8 mouse cellular contexts compared by ENCODE assay signal in the genomic region with DNA sequence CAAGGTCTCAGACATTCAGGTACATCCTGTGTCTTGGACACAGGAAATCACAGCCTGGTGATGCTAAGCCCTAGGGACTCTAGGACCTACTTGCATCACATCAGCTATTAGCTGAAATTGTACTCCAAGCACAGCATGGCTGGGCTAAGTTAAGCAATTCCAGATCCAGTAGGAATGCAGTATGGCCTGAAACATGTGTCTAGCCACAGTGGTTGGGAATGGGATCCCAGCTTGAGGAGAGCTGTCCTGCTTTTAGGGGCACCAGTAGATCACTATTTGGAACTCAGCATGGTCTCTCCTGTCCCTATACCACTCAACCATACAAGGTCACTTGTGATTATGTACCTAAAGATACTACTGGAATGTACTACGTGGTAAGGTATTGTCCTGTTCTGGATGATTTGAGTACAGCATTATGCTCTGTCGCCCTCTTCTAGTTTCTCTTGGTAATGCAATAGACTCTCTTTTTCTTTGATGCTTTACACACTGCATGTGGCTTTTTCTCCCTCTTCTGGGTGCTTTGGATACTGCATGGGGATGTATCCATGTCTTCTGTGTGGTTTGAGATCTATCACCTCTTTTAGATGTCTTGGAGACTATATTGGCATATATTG.
A peak's percentile ranks its signal among the peaks of the same experiment; 100 is the strongest.
DNase-seq lines count a peak whose midpoint lies in the region; ATAC-seq and TF ChIP-seq lines count a peak whose summit lies in the region.

No protein-coding gene starts in this region.

- DNase-seq in cerebellum, postnatal 10 days: peak; percentile 76 to 88
- DNase-seq in cerebellum, adult 9-11 months: no peak
- DNase-seq in MEL (ENCODE audit: low read depth, low spot score): peak; percentile 12

- H3K79me2 ChIP-seq in MEL (ENCODE audit: control insufficient read depth, insufficient read depth, low read length, poor library complexity): no peaks in the 10 kb centered on the region

- no peak; the same call in 1 of the 2 replicates for TF ChIP-seq RAD21 in MEL (IDR thresholded peaks at IDR 0.05; ENCODE audit: low read depth, low read length)

- TF ChIP-seq POLR2A in MEL (IDR thresholded peaks at IDR 0.05; ENCODE audit: control insufficient read depth in 1 of 2, insufficient read depth in 1 of 2, low read depth in 1 of 2, low read length in 2 of 2, poor library complexity in 1 of 2): no peak

- H3K4me3 ChIP-seq in MEL (ENCODE audit: control insufficient read depth in 1 of 2, insufficient read depth in 1 of 2, low read depth in 2 of 2, low read length in 2 of 2): no peak overlapping the region
- no peak overlapping the region for H3K4me3 ChIP-seq in forebrain, embryonic 12.5 days (replicated peaks)
- no peak overlapping the region for H3K4me3 ChIP-seq in kidney, embryonic 14.5 days (ENCODE audit: low read length)
- no peak overlapping the region for H3K4me3 ChIP-seq in limb, embryonic 15.5 days
- H3K4me3 ChIP-seq in stomach, embryonic 16.5 days (replicated peaks; ENCODE audit: low read length): no peak overlapping the region

- WGBS in forebrain, embryonic 12.5 days: 16% methylated on average over 2 of the region's 2 CpGs
- 22% methylated on average over 2 of the region's 2 CpGs for WGBS in kidney, embryonic 14.5 days
- 9% methylated on average over 2 of the region's 2 CpGs for WGBS in limb, embryonic 15.5 days
- 6% methylated on average over 2 of the region's 2 CpGs for WGBS in stomach, embryonic 16.5 days

- peak; percentile 62; the same call in 1 of the 2 replicates for ATAC-seq in forebrain, embryonic 12.5 days (ENCODE audit: low FRiP score)
- ATAC-seq in kidney, embryonic 14.5 days (ENCODE audit: low FRiP score, low TSS enrichment): peak; percentile 87
- ATAC-seq in limb, embryonic 15.5 days (ENCODE audit: insufficient number of reproducible peaks, low FRiP score, low TSS enrichment, low read depth): 0 out of 2 replicates have a peak, but pooled peaks have one; percentile 40
- peak; percentile 59; the same call in 1 of the 2 replicates for ATAC-seq in stomach, embryonic 16.5 days (ENCODE audit: insufficient read depth, low FRiP score)
- no peak for ATAC-seq in megakaryocyte, adult 5-6 weeks (ENCODE audit: poor library complexity, severe bottlenecking)

- H3K27me3 ChIP-seq in MEL (ENCODE audit: control insufficient read depth in 1 of 2, insufficient read depth in 2 of 2, low read length in 2 of 2): no peaks in the 10 kb centered on the region
- H3K27me3 ChIP-seq in forebrain, embryonic 12.5 days: no peaks in the 10 kb centered on the region
- no peaks in the 10 kb centered on the region for H3K27me3 ChIP-seq in kidney, embryonic 14.5 days (ENCODE audit: control insufficient read depth, insufficient read depth, low read length)
- H3K27me3 ChIP-seq in limb, embryonic 15.5 days: no peaks in the 10 kb centered on the region
- no peaks in the 10 kb centered on the region for H3K27me3 ChIP-seq in stomach, embryonic 16.5 days (ENCODE audit: control insufficient read depth, insufficient read depth, low read length)

- H3K27ac ChIP-seq in MEL (ENCODE audit: control insufficient read depth, low read depth, low read length): no peak overlapping the region
- no peak overlapping the region for H3K27ac ChIP-seq in forebrain, embryonic 12.5 days
- no peak overlapping the region for H3K27ac ChIP-seq in kidney, embryonic 14.5 days (ENCODE audit: low read depth, low read length)
- no peak overlapping the region for H3K27ac ChIP-seq in limb, embryonic 15.5 days
- no peak overlapping the region for H3K27ac ChIP-seq in stomach, embryonic 16.5 days (ENCODE audit: low read length)

- TF ChIP-seq EP300 in MEL (IDR thresholded peaks at IDR 0.05; ENCODE audit: low read depth in 1 of 2, low read length in 2 of 2): no peak

- peak in 1 of 3 experiments; percentile 39; a peak in 2 of 6 replicates for TF ChIP-seq CTCF in MEL (IDR thresholded peaks at IDR 0.05 in 2 of 3, conservative IDR thresholded peaks at IDR 0.05 in 1 of 3; ENCODE audit: control insufficient read depth in 1 of 3, insufficient read depth in 1 of 3, low read depth in 2 of 3, low read length in 3 of 3, poor library complexity in 1 of 3, severe bottlenecking in 1 of 3)

- no peaks in the 10 kb centered on the region for H3K4me1 ChIP-seq in MEL (ENCODE audit: control insufficient read depth in 1 of 2, insufficient read depth in 2 of 2, low read length in 2 of 2)
- H3K4me1 ChIP-seq in forebrain, embryonic 12.5 days: no peaks in the 10 kb centered on the region
- no peaks in the 10 kb centered on the region for H3K4me1 ChIP-seq in kidney, embryonic 14.5 days (ENCODE audit: control insufficient read depth, insufficient read depth, low read length)
- no peaks in the 10 kb centered on the region for H3K4me1 ChIP-seq in limb, embryonic 15.5 days
- H3K4me1 ChIP-seq in stomach, embryonic 16.5 days (ENCODE audit: control insufficient read depth, insufficient read depth, low read length): no peaks in the 10 kb centered on the region

- no peaks in the 10 kb centered on the region for H3K9me3 ChIP-seq in MEL (replicated peaks; ENCODE audit: insufficient read depth, low read length)
- H3K9me3 ChIP-seq in forebrain, embryonic 12.5 days: no peaks in the 10 kb centered on the region
- no peaks in the 10 kb centered on the region for H3K9me3 ChIP-seq in kidney, embryonic 14.5 days (ENCODE audit: control insufficient read depth, low read length)
- no peaks in the 10 kb centered on the region for H3K9me3 ChIP-seq in limb, embryonic 15.5 days
- no peaks in the 10 kb centered on the region for H3K9me3 ChIP-seq in stomach, embryonic 16.5 days (replicated peaks; ENCODE audit: control insufficient read depth, low read length)

- no peaks in the 10 kb centered on the region for H3K36me3 ChIP-seq in MEL (ENCODE audit: control insufficient read depth in 1 of 2, insufficient read depth in 2 of 2, low read length in 2 of 2)
- H3K36me3 ChIP-seq in forebrain, embryonic 12.5 days (replicated peaks): no peaks in the 10 kb centered on the region
- no peaks in the 10 kb centered on the region for H3K36me3 ChIP-seq in kidney, embryonic 14.5 days (ENCODE audit: control insufficient read depth, insufficient read depth, low read length)
- H3K36me3 ChIP-seq in limb, embryonic 15.5 days: no peaks in the 10 kb centered on the region
- H3K36me3 ChIP-seq in stomach, embryonic 16.5 days (ENCODE audit: control insufficient read depth, insufficient read depth, low read length): no peaks in the 10 kb centered on the region

- no peak overlapping the region for H3K9ac ChIP-seq in MEL (ENCODE audit: control insufficient read depth, low read depth, low read length, poor library complexity, severe bottlenecking)
- no peak overlapping the region for H3K9ac ChIP-seq in forebrain, embryonic 12.5 days
- no peak overlapping the region for H3K9ac ChIP-seq in kidney, embryonic 14.5 days (ENCODE audit: low read depth, low read length)
- no peak overlapping the region for H3K9ac ChIP-seq in limb, embryonic 15.5 days
- no peak overlapping the region for H3K9ac ChIP-seq in stomach, embryonic 16.5 days (ENCODE audit: low read length)

- no peak overlapping the region for H3K4me2 ChIP-seq in forebrain, embryonic 12.5 days
- no peak overlapping the region for H3K4me2 ChIP-seq in kidney, embryonic 14.5 days (replicated peaks; ENCODE audit: low read depth, low read length)
- no peak overlapping the region for H3K4me2 ChIP-seq in limb, embryonic 15.5 days
- H3K4me2 ChIP-seq in stomach, embryonic 16.5 days (ENCODE audit: low read depth, low read length): no peak overlapping the region

TF ChIP-seq in MEL, 35 proteins besides CTCF, POLR2A, EP300 and RAD21:
- TF ChIP-seq MYB (IDR thresholded peaks at IDR 0.05; ENCODE audit: low read depth, low read length): no peak
- TF ChIP-seq ETS1 (IDR thresholded peaks at IDR 0.05; ENCODE audit: low read depth, low read length): no peak
- no peak for TF ChIP-seq TBP (IDR thresholded peaks at IDR 0.05; ENCODE audit: low read depth, low read length)
- TF ChIP-seq MAZ (IDR thresholded peaks at IDR 0.05; ENCODE audit: low read depth, low read length): no peak
- TF ChIP-seq USF2 (IDR thresholded peaks at IDR 0.05; ENCODE audit: borderline replicate concordance in 1 of 2, insufficient read depth in 1 of 2, low read depth in 1 of 2, low read length in 2 of 2): no peak
- TF ChIP-seq HCFC1 (IDR thresholded peaks at IDR 0.05; ENCODE audit: low read depth, low read length): no peak
- TF ChIP-seq TCF12 (IDR thresholded peaks at IDR 0.05; ENCODE audit: low read depth, low read length): no peak
- TF ChIP-seq ZC3H11A (IDR thresholded peaks at IDR 0.05; ENCODE audit: low read depth, low read length): peak; percentile 16; the same call in 1 of the 2 replicates
- TF ChIP-seq SMC3 (IDR thresholded peaks at IDR 0.05; ENCODE audit: low read depth, low read length): peak; percentile 30; the same call in 1 of the 2 replicates
- no peak for TF ChIP-seq USF1 (IDR thresholded peaks at IDR 0.05; ENCODE audit: low read depth, low read length)
- no peak for TF ChIP-seq KAT2A (conservative IDR thresholded peaks at IDR 0.05; ENCODE audit: low read depth, low read length)
- no peak for TF ChIP-seq ZNF384 (IDR thresholded peaks at IDR 0.05; ENCODE audit: low read depth, low read length)
- no peak for TF ChIP-seq NELFE (IDR thresholded peaks at IDR 0.05; ENCODE audit: low read depth, low read length)
- TF ChIP-seq BHLHE40 (IDR thresholded peaks at IDR 0.05; ENCODE audit: borderline replicate concordance, low read depth, low read length): no peak
- TF ChIP-seq ZMIZ1 (IDR thresholded peaks at IDR 0.05; ENCODE audit: low read depth, low read length): no peak
